Mouse (Mus musculus) urinary bladder, postnatal 36 days (tissue): ENCODE measurements around the gene Rbm33.

Source experiments
- DNase-seq, 2 experiments: peaks; one replicate each; pipeline ENCODE4 v3.0.0; 2022; ENCODE audit warnings: low spot score in 2 of 2, mixed read lengths in 1 of 2

Gene Rbm33

GRCm38 (mm10) chr5:28462741-28463590 lies 146.0 kb downstream of the Rbm33 start:
- DNase-seq: no peak

GRCm38 (mm10) chr5:28463656-28464055 lies 146.7 kb downstream of the Rbm33 start:
- DNase-seq: no peak

GRCm38 (mm10) chr5:28464361-28465098 lies 147.6 kb downstream of the Rbm33 start:
- DNase-seq: no peak

- no peak for DNase-seq
Observed at GRCm38 (mm10) chr5:28465099-28465406, 148.1 kb downstream of the Rbm33 start.

GRCm38 (mm10) chr5:28465526-28465925 lies 148.6 kb downstream of the Rbm33 start:
- no peak for DNase-seq

- no peak for DNase-seq
Observed at GRCm38 (mm10) chr5:28466351-28466750, 149.4 kb downstream of the Rbm33 start.

- DNase-seq: no peak
Observed at GRCm38 (mm10) chr5:28466760-28467306, 149.9 kb downstream of the Rbm33 start, which contains the start of gene Shh. Gene Shh (minus strand): TSS chr5:28467256.
